Mouse (Mus musculus) thymus, adult 18-20 months (tissue): ENCODE measurements around the gene Otop2.

ENCODE experiments used
- DNase-seq, 2 experiments: peaks; one replicate each; pipeline ENCODE4 v3.0.0; 2022; ENCODE audit warnings: mixed read lengths in 2 of 2

Otop2 gene

DNA sequence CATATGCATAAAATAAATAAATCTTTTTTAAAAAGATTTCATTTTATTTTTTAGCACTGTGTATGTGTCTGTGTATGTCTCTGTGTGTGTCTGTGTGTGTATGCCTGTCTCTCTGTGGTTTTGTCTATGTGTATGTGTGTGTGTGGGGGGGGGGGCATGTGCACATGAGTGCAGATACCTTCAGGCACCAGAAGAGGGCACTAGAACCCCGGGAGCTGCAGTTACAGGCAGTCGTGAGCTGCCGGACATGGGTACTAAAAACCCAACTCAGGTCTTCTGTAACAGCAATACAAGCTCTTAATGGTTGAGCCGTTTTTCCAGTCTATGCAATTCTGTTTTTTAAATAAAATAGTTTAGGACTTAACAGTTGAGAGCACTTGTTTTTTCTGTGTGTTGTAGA lies 6.2 kb upstream of the Otop2 start:
- DNase-seq: no peak

DNA sequence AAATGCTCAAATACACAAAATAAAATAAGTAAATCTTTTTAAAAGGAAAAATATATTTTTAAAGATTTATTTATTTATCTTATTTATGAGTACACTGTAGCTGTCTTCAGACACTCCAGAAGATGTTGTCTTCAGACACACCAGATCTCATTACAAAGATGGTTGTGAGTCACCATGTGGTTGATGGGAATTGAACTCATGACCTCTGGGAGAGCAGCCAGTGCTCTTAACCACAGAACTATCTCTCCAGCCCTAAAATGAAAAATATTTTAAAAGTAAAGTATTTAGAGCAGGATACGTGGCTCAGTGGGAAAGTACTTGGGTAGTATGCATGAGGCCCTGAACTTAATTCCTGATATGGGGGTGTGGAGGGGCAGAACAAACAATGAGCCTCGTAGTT lies 5.6 kb upstream of the Otop2 start:
- no peak for DNase-seq

DNA sequence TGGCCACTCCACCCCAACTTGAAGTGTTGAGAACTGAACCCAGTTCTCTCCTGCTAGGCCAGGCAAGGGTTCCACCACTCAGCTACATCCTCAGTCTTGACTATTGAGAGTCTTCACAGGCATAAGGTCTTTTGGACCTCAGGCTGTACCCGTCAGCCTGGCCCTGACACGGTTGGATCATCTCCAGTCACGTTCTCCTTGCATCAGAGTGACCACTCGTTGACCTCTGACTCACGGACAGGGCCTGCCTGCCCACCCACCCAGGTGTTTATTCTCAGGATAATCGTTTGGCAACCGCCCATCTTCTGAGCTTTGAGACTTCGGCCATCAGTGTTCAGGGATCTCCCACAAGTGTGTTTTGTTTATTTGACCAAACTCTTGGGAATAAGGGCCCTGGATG lies 3.8 kb upstream of the Otop2 start:
- DNase-seq: no peak

DNA sequence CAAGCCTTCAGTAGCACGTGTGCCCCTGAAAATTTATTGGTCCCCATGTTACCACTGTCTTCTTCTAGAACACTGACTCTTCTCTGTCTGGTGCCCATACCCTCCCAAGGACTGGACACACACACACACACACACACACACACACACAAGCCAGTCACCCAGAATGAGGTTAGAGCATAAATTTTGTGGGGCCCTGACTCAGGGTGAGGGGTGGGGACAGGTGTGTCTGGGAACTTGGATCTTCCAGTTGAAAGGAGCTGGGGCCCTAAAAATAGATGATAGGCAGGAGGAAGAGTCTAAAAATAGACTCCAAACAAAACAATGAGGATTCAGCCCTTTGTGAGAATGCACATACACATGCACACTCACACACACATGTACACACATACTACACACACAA lies 1.8 kb downstream of the Otop2 start:
- no peak for DNase-seq

- no peak for DNase-seq
Observed at GRCm38 (mm10) chr11:115314249-115314648, 7.3 kb downstream of the Otop2 start.

DNA sequence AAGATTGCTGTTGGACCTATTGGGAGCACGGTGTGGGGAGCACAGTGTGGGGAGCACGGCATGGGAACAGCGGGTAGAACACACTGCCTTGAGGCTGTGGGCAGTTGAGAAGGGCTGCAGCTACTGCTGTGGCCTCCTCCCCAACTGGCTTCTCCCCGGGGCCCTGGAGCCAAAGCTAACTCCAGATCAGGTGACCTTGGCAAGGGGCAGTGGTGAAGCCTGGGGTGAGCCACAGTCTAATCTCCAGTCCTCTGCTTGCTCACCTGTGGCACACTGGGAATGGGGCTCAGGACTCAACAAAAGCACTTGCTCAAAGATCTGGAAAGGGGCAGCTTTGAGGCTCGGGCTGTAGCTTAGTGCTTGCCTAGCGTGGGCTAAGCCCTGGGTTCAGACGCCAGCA lies 10.2 kb downstream of the Otop2 start:
- DNase-seq: no peak

GRCm38 (mm10) chr11:115318245-115319027 lies 11.5 kb downstream of the Otop2 start:
- DNase-seq: no peak

GRCm38 (mm10) chr11:115319704-115320383 lies 12.9 kb downstream of the Otop2 start:
- DNase-seq: no peak

DNA sequence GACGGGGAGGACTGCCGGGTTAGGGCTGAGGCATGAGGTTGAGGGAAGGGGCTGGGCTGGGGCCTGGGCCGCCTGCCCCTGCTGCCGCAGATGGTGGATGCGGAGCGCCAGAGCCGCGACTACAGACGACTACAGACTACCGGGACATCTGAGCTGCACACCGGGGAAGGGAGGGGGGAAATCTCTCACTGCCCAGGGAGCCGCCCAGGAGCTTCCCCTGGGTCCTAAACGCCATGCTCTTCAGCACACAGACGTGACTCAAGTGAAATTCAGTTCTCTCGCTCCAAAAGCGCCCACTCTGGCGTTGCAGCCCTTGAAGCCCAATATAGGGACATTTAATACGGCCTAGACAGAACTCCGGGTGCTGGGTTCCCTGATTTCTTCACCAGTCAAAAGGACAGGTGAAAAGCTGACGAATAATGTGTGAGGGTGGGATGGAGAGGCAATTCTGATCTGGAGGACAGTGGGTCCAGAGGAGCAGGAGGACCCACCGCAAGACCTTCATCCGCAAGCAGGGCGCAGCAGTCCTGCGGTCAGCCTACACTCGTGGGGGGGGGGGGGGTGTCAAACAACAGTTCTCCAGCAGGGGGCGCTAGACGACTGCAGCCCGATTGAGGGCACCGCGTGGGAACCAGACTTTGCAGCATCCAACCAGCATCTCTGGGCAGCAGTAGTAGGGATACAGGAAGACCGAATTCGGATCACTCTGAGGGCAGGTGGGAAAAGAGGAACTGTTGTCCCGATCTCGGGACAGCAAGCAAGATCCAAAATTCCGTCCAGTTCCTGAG lies 15.1 kb downstream of the Otop2 start, which contains the start of gene Ush1g:
Ush1g (minus strand) TSS at position 136 of the 788 bp plus-strand sequence.
- no peak for DNase-seq

- no peak for DNase-seq
Observed at GRCm38 (mm10) chr11:115323354-115323753, 16.4 kb downstream of the Otop2 start.

GRCm38 (mm10) chr11:115326730-115327129 lies 19.8 kb downstream of the Otop2 start:
- DNase-seq: no peak

GRCm38 (mm10) chr11:115329339-115329738 lies 22.4 kb downstream of the Otop2 start:
- no peak for DNase-seq

DNA sequence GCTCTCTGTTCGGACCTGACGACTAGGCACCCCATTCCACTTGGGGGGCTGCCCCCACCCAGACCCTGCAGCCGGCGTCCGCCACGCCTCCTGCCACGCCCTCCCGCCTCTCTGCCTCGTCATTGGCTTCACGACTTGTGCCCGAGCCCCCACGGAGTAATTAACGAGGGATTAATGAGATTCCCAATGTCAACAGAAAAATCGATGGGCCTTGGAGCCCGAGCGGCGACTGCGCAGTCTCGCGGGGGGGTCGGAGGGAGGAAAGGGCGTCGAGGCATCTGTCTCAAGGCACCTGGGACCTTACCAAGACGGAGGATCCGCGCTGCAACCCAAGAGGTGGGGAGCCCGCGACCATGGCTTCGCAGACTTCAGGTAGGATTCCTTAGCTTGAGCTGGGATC lies 27.6 kb downstream of the Otop2 start, which contains the start of gene Otop3:
Otop3 (plus strand) TSS at position 201 of the 400 bp plus-strand sequence.
- no peak for DNase-seq

DNA sequence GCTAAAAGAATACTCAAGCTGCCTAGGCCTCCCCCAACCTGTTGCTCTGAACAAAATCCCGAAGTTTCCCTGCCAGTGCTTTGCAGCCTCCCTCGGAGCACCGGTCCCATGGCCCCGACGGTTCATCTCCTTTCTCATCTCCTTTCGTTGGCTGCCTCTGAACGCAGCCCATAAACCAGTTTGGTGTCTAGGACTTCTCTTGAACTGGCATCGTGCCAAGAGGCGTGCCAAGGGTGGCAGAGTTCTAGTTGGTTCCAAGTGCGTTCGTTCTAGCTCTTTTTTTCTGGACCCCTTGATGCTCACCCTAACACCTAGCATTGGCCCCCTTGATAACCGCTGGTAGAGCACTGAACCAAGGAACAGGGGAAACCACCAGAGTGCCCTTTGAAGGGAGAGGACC lies 28.3 kb downstream of the Otop2 start:
- no peak for DNase-seq

GRCm38 (mm10) chr11:115336115-115336514 lies 29.2 kb downstream of the Otop2 start:
- no peak for DNase-seq

GRCm38 (mm10) chr11:115337350-115337749 lies 30.4 kb downstream of the Otop2 start:
- no peak for DNase-seq

DNA sequence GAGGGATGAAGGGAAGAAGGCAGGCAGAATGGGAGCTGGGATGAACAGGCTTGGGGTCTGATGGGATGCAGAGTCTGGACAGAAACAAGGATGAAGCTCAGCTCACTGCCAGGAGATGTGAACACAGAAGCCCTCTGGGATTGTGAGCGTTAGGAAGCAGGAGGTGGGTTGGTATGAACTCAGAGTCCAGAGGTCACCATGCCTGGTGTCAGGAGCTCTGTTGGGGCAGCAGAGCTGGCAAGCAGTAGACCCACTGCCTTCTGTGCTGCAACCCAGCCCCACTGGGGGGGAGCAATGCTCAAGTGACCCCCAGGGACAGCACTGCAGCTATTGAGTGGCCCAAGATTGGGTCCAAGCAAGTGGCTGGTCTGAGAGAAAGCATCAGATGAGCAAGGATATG lies 30.9 kb downstream of the Otop2 start:
- no peak for DNase-seq

- DNase-seq: no peak
Observed at GRCm38 (mm10) chr11:115341246-115341645, 34.3 kb downstream of the Otop2 start.

GRCm38 (mm10) chr11:115341866-115342265 lies 34.9 kb downstream of the Otop2 start:
- DNase-seq: no peak

- no peak for DNase-seq
Observed at GRCm38 (mm10) chr11:115344967-115345366, 38.0 kb downstream of the Otop2 start.

- no peak for DNase-seq
Observed at GRCm38 (mm10) chr11:115345515-115345914, 38.6 kb downstream of the Otop2 start.

DNA sequence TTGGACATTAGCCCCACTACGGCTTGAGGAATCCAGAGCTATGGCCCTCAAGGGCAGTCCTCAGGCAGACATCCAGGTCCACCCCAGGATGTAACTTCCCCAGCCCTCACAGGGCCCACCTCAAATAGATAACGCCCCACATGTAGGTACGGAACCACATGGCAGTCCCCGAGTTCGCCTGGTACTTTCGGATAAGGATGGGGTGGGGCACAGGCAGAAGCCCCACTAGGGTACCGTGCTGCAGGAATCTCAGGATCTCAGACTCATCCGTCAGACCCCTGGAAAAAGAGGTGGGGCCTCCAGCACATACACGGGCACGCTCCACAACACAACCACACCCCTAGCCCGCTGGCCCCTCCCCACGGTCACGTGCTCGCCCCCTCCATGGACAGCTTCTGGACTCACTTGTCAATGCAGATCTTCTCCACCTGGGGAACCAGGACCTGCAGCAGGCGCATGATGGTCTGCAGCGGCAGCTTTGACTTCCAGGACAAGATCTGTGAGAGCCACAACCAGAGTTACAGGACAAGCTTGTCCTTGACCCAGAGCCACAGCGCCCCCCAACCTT lies 41.8 kb downstream of the Otop2 start:
- no peak for DNase-seq

DNA sequence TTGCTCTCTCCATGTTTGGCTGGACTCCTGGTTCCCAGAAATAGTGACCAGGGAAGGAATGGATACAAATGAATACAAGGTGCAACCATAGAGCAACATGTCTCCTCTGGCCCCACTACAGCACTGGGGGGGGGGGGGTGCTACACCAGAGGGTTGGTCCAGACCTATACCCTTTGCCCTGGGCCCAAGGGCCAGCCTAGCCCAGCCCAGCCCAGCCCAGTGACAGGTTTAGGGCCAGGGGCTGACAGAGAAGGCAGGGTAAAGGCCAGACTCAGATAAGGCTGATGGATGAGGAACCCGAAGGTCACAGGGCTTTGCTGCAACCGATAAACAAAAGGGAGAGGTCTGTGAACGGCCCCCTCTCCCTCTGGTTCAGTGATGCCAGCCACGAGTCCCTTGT lies 43.0 kb downstream of the Otop2 start:
- no peak for DNase-seq
